Mouse (Mus musculus) neural tube, embryonic 11.5 days (tissue): Measurements from ENCODE around the gene Gpr26. TPM values are rescaled to one million over a fixed set of nuclear protein-coding genes. Genes with fewer than 3 reads are reported as not detected.
A peak's percentile ranks its signal among the peaks of the same experiment; 100 is the strongest.

Experiments used
- ATAC-seq: fragments of 200-750 bp; cut with Nextera tagmentation; 2 replicates; pipeline ENCODE4 v1.8.0; 2017; ENCODE audit warnings: moderate number of reproducible peaks, mild to moderate bottlenecking, moderate TSS enrichment, moderate library complexity; ENCODE audit not compliant: insufficient read depth, low FRiP score, low TSS enrichment
- DNase-seq: peaks from one replicate; pipeline ENCODE4 v3.0.0-alpha.2; 2015; ENCODE audit warnings: low spot score
- H3K27ac ChIP-seq: fragments of 300-500 bp; sonication (generic); 2 replicates; pipeline ENCODE4 v1.5.1; 2014; ENCODE audit warnings: low read depth, mild to moderate bottlenecking, low read length
- H3K27me3 ChIP-seq: fragments of 300-500 bp; sonication (generic); 2 replicates; pipeline ENCODE4 v1.6.1; 2014; ENCODE audit warnings: mild to moderate bottlenecking, low read length, mixed read lengths; ENCODE audit not compliant: control insufficient read depth, insufficient read depth
- H3K36me3 ChIP-seq: fragments of 300-500 bp; sonication (generic); 2 replicates; pipeline ENCODE4 v1.6.1; 2014; ENCODE audit warnings: mild to moderate bottlenecking, low read length, moderate library complexity, mixed read lengths; ENCODE audit not compliant: control insufficient read depth, insufficient read depth
- H3K4me1 ChIP-seq: fragments of 300-500 bp; sonication (generic); 2 replicates; pipeline ENCODE4 v1.6.1; 2014; ENCODE audit warnings: low read length, mixed read lengths; ENCODE audit not compliant: control insufficient read depth, insufficient read depth
- H3K4me2 ChIP-seq: fragments of 300-500 bp; sonication (generic); 2 replicates; pipeline ENCODE4 v1.6.1; 2014; ENCODE audit warnings: low read depth, mild to moderate bottlenecking, moderate library complexity
- H3K4me3 ChIP-seq: fragments of 300-500 bp; sonication (generic); 2 replicates; pipeline ENCODE4 v1.5.1; 2014; ENCODE audit warnings: low read depth, low read length
- H3K9ac ChIP-seq: fragments of 300-500 bp; sonication (generic); 2 replicates; pipeline ENCODE4 v1.6.1; 2014; ENCODE audit warnings: mild to moderate bottlenecking, low read length
- H3K9me3 ChIP-seq: fragments of 300-500 bp; sonication (generic); 2 replicates; pipeline ENCODE4 v1.6.1; 2016; ENCODE audit warnings: low read length; ENCODE audit not compliant: control insufficient read depth
- WGBS: fragments of 180-500 bp; shearing (Covaris S2); extraction: QIAGEN DNeasy Blood & Tissue Kit; methylation state at CpG from one replicate; pipeline ENCODE4 v1.1.7; 2014; 5-methylcytosine and 5-hydroxymethylcytosine counted together
- polyA plus RNA-seq: library from polyadenylated mRNA; unstranded; fragments of >200 nt; fragmentation: Nextera tagmentation; extraction: Ambion mirVana; gene quantifications from 2 replicates; pipeline ENCODE4 v1.2.1, GENCODE M21; 2014

Gpr26 gene
- polyA plus RNA-seq, 1 experiment from 2014 or later, result 0.25 TPM

GRCm38 (mm10) chr7:131966916-131967494 lies 745 bp downstream of the Gpr26 start:
- Histone ChIP-seq H3K9ac (peak overlapping the region; percentile 28; the same call in 1 of the 2 replicates), H3K36me3 (no peaks in the 10 kb centered on the region), H3K9me3 (no peaks in the 10 kb centered on the region), H3K27me3 (peaks cover 39% of the 10 kb centered on the region), H3K4me3 (peak overlapping the region; percentile 30), H3K27ac (no peak overlapping the region), H3K4me1 (0 out of 2 replicates have a peak, but pooled peaks cover 3% of the 10 kb centered on the region), H3K4me2 (peak overlapping the region; percentile 60)
- 6% methylated on average over 52 of the region's 57 CpGs for WGBS
- peak; percentile 41 for DNase-seq
- no peak for ATAC-seq

- Histone ChIP-seq H3K4me3 (no peak overlapping the region), H3K9me3 (no peaks in the 10 kb centered on the region), H3K4me2 (no peak overlapping the region), H3K9ac (no peak overlapping the region), H3K27ac (no peak overlapping the region), H3K27me3 (peaks cover 34% of the 10 kb centered on the region), H3K4me1 (0 out of 2 replicates have a peak, but pooled peaks cover 3% of the 10 kb centered on the region), H3K36me3 (no peaks in the 10 kb centered on the region)
- DNase-seq, result no peak
- 59% methylated on average over 3 of the region's 3 CpGs for WGBS
- ATAC-seq, result no peak
Observed at GRCm38 (mm10) chr7:131970255-131970654, 4.0 kb downstream of the Gpr26 start.

GRCm38 (mm10) chr7:131975867-131976266 lies 9.6 kb downstream of the Gpr26 start:
- Histone ChIP-seq H3K27ac (no peak overlapping the region), H3K4me1 (no peaks in the 10 kb centered on the region; the same call in 1 of the 2 replicates), H3K9ac (no peak overlapping the region), H3K4me2 (no peak overlapping the region), H3K36me3 (no peaks in the 10 kb centered on the region), H3K9me3 (no peaks in the 10 kb centered on the region), H3K27me3 (no peaks in the 10 kb centered on the region), H3K4me3 (no peak overlapping the region)
- DNase-seq, result no peak
- 73% methylated on average over 6 of the region's 6 CpGs for WGBS
- ATAC-seq, result no peak

- Histone ChIP-seq H3K27ac (no peak overlapping the region), H3K4me3 (no peak overlapping the region), H3K9me3 (no peaks in the 10 kb centered on the region), H3K9ac (no peak overlapping the region), H3K4me2 (no peak overlapping the region), H3K36me3 (no peaks in the 10 kb centered on the region), H3K27me3 (no peaks in the 10 kb centered on the region), H3K4me1 (no peaks in the 10 kb centered on the region; the same call in 1 of the 2 replicates)
- 80% methylated on average over 11 of the region's 11 CpGs for WGBS
- DNase-seq (no peak), ATAC-seq (no peak)
Observed at GRCm38 (mm10) chr7:131978609-131979008, 12.3 kb downstream of the Gpr26 start.

GRCm38 (mm10) chr7:131989056-131989455 lies 22.8 kb downstream of the Gpr26 start:
- H3K9ac ChIP-seq, result no peak overlapping the region
- no peaks in the 10 kb centered on the region for H3K4me1 ChIP-seq
- H3K4me2 ChIP-seq, result no peak overlapping the region
- DNase-seq (no peak), ATAC-seq (no peak)
- H3K27me3 ChIP-seq, result no peaks in the 10 kb centered on the region
- H3K36me3 ChIP-seq, result no peaks in the 10 kb centered on the region
- H3K4me3 ChIP-seq, result no peak overlapping the region
- no peak overlapping the region for H3K27ac ChIP-seq
- WGBS, result 27% methylated on average over 6 of the region's 6 CpGs
- no peaks in the 10 kb centered on the region for H3K9me3 ChIP-seq

DNA sequence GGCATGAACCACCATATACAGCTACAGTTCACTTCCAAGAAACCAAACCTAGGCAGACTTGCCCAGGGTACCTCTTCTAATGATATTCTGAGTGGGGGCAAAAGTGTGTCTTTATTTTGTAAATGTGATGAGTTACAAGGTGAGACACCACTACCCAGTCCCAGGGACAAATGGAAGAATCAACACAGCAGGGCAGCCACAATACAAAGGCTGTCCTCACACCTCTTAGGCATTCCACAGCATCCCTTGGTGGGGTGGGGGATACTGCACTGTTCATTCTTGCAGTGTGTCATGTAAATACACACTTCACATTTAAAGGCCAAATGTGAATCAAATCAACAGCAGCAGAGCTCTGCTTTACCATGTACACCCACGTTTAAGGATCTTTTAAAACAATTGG lies 26.0 kb downstream of the Gpr26 start:
- no peak overlapping the region for H3K4me3 ChIP-seq
- DNase-seq (no peak), ATAC-seq (no peak)
- H3K4me2 ChIP-seq, result no peak overlapping the region
- H3K4me1 ChIP-seq, result no peaks in the 10 kb centered on the region
- WGBS, result 53% methylated on average over 1 of the region's 1 CpGs
- H3K27me3 ChIP-seq, result no peaks in the 10 kb centered on the region
- no peak overlapping the region for H3K9ac ChIP-seq
- H3K9me3 ChIP-seq, result no peaks in the 10 kb centered on the region
- H3K27ac ChIP-seq, result no peak overlapping the region
- no peaks in the 10 kb centered on the region for H3K36me3 ChIP-seq

- DNase-seq (no peak), ATAC-seq (no peak)
- H3K27me3 ChIP-seq, result no peaks in the 10 kb centered on the region
- no peaks in the 10 kb centered on the region for H3K36me3 ChIP-seq
- WGBS, result 80% methylated on average over 3 of the region's 3 CpGs
- no peaks in the 10 kb centered on the region for H3K9me3 ChIP-seq
- no peak overlapping the region for H3K9ac ChIP-seq
- H3K4me3 ChIP-seq, result no peak overlapping the region
- H3K4me1 ChIP-seq, result no peaks in the 10 kb centered on the region
- no peak overlapping the region for H3K4me2 ChIP-seq
- no peak overlapping the region for H3K27ac ChIP-seq
Observed at GRCm38 (mm10) chr7:131992873-131993272, 26.6 kb downstream of the Gpr26 start.

DNA sequence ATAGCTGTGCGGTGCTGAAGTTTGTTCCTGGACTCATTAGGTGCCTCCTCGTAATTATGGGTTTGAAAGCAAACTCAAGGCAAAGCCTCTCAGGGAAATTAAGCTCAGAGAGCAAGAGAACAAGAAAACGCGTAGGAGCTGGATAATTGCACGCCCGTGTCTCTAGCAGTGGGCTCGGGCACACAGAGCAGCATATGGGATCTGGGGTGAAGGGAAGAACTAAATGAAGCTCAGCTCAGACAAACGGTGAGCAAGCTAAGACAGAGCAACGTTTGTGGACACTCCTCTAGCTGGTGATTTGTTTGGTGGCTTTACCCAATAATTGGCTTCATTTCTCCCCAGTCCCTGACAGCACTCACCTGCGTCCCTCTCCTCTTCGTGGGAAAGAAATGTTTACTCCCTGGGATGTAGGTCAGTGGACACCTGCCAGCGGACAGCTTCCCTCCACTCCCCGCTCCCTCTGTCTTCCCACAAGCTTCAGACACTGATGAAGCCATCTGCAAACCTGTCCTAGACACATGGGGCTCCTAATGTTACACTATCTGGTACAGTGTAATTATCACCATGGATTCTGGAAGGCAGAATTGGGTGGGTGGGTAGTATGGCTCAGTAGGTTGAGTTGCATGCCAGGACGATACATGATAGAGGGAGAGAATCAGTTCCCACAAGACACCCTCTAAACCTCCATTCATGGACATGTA lies 39.9 kb downstream of the Gpr26 start:
- Histone ChIP-seq H3K27ac (no peak overlapping the region), H3K27me3 (no peaks in the 10 kb centered on the region), H3K4me1 (no peaks in the 10 kb centered on the region), H3K9ac (no peak overlapping the region), H3K4me3 (no peak overlapping the region), H3K4me2 (no peak overlapping the region), H3K36me3 (no peaks in the 10 kb centered on the region), H3K9me3 (no peaks in the 10 kb centered on the region)
- DNase-seq (no peak), ATAC-seq (no peak)
- 85% methylated on average over 14 of the region's 14 CpGs for WGBS

- no peak for ATAC-seq
- Histone ChIP-seq H3K36me3 (no peaks in the 10 kb centered on the region), H3K9me3 (no peaks in the 10 kb centered on the region), H3K27me3 (no peaks in the 10 kb centered on the region), H3K4me3 (no peak overlapping the region), H3K4me1 (peaks cover 4% of the 10 kb centered on the region; the same call in 1 of the 2 replicates), H3K27ac (no peak overlapping the region), H3K9ac (no peak overlapping the region), H3K4me2 (no peak overlapping the region)
- DNase-seq, result no peak
- WGBS, result 74% methylated on average over 7 of the region's 7 CpGs
Observed at GRCm38 (mm10) chr7:132009002-132009401, 42.7 kb downstream of the Gpr26 start.
